Mouse (Mus musculus): Measurements from ENCODE around the gene Lrrc8a.

The Lrrc8a gene

GRCm38 (mm10) chr2:30243391-30243790 is 5.9 kb downstream of the Lrrc8a start:
- Histone ChIP-seq H3K9me3 (ENCODE audit: low read length) (no peaks in the 10 kb centered on the region), H3K4me3 (replicated peaks; ENCODE audit: low read length) (0 out of 2 replicates have a peak overlapping the region, but pooled peaks have one; percentile 21), H3K27me3 (ENCODE audit: insufficient read depth, low read length) (no peaks in the 10 kb centered on the region), H3K4me1 (replicated peaks; ENCODE audit: low read depth, low read length) (peaks cover 88% of the 10 kb centered on the region), H3K36me3 (ENCODE audit: insufficient read depth, low read length) (peaks cover 55% of the 10 kb centered on the region)
- no peak for TF ChIP-seq POU5F1 (IDR thresholded peaks at IDR 0.05; ENCODE audit: borderline replicate concordance, low read length)
- no peak for TF ChIP-seq CTCF (conservative IDR thresholded peaks at IDR 0.05; ENCODE audit: low read length)
- no peak for TF ChIP-seq NANOG (IDR thresholded peaks at IDR 0.05; ENCODE audit: borderline replicate concordance, low read length)

- Histone ChIP-seq H3K9me3 (ENCODE audit: low read length) (no peaks in the 10 kb centered on the region), H3K4me1 (replicated peaks; ENCODE audit: low read depth, low read length) (peaks cover 85% of the 10 kb centered on the region), H3K27me3 (ENCODE audit: insufficient read depth, low read length) (no peaks in the 10 kb centered on the region), H3K4me3 (replicated peaks; ENCODE audit: low read length) (no peak overlapping the region), H3K36me3 (ENCODE audit: insufficient read depth, low read length) (peaks cover 62% of the 10 kb centered on the region)
- no peak for TF ChIP-seq NANOG (IDR thresholded peaks at IDR 0.05; ENCODE audit: borderline replicate concordance, low read length)
- no peak for TF ChIP-seq POU5F1 (IDR thresholded peaks at IDR 0.05; ENCODE audit: borderline replicate concordance, low read length)
- TF ChIP-seq CTCF (conservative IDR thresholded peaks at IDR 0.05; ENCODE audit: low read length) = no peak
These were observed 7.2 kb downstream of the Lrrc8a start for GRCm38 (mm10) chr2:30244595-30245178.

GRCm38 (mm10) chr2:30247036-30247435 is 9.5 kb downstream of the Lrrc8a start:
- no peak overlapping the region for H3K4me3 ChIP-seq (replicated peaks; ENCODE audit: low read length)
- no peak for TF ChIP-seq POU5F1 (IDR thresholded peaks at IDR 0.05; ENCODE audit: borderline replicate concordance, low read length)
- no peak for TF ChIP-seq NANOG (IDR thresholded peaks at IDR 0.05; ENCODE audit: borderline replicate concordance, low read length)
- TF ChIP-seq CTCF (conservative IDR thresholded peaks at IDR 0.05; ENCODE audit: low read length) = no peak
- peaks cover 41% of the 10 kb centered on the region for H3K36me3 ChIP-seq (ENCODE audit: insufficient read depth, low read length)
- H3K4me1 ChIP-seq (replicated peaks; ENCODE audit: low read depth, low read length) = peaks cover 85% of the 10 kb centered on the region
- H3K9me3 ChIP-seq (ENCODE audit: low read length) = no peaks in the 10 kb centered on the region
- no peaks in the 10 kb centered on the region for H3K27me3 ChIP-seq (ENCODE audit: insufficient read depth, low read length)

- H3K27me3 ChIP-seq (ENCODE audit: insufficient read depth, low read length) = no peaks in the 10 kb centered on the region
- no peak overlapping the region for H3K4me3 ChIP-seq (replicated peaks; ENCODE audit: low read length)
- H3K4me1 ChIP-seq (replicated peaks; ENCODE audit: low read depth, low read length) = peaks cover 85% of the 10 kb centered on the region
- TF ChIP-seq POU5F1 (IDR thresholded peaks at IDR 0.05; ENCODE audit: borderline replicate concordance, low read length) = no peak
- no peak for TF ChIP-seq CTCF (conservative IDR thresholded peaks at IDR 0.05; ENCODE audit: low read length)
- no peak for TF ChIP-seq NANOG (IDR thresholded peaks at IDR 0.05; ENCODE audit: borderline replicate concordance, low read length)
- H3K9me3 ChIP-seq (ENCODE audit: low read length) = no peaks in the 10 kb centered on the region
- H3K36me3 ChIP-seq (ENCODE audit: insufficient read depth, low read length) = peaks cover 41% of the 10 kb centered on the region
These were observed 10.2 kb downstream of the Lrrc8a start for GRCm38 (mm10) chr2:30247681-30248080.

GRCm38 (mm10) chr2:30249182-30249581 is 11.7 kb downstream of the Lrrc8a start:
- H3K9me3 ChIP-seq (ENCODE audit: low read length) = no peaks in the 10 kb centered on the region
- TF ChIP-seq POU5F1 (IDR thresholded peaks at IDR 0.05; ENCODE audit: borderline replicate concordance, low read length) (no peak), CTCF (conservative IDR thresholded peaks at IDR 0.05; ENCODE audit: low read length) (no peak)

GRCm38 (mm10) chr2:30250166-30251128 is 12.9 kb downstream of the Lrrc8a start:
- Histone ChIP-seq H3K36me3 (ENCODE audit: insufficient read depth, low read length) (peaks cover 36% of the 10 kb centered on the region), H3K4me1 (replicated peaks; ENCODE audit: low read depth, low read length) (peaks cover 75% of the 10 kb centered on the region), H3K4me3 (replicated peaks; ENCODE audit: low read length) (peak overlapping the region; percentile 39; the same call in 1 of the 2 replicates), H3K27me3 (ENCODE audit: insufficient read depth, low read length) (no peaks in the 10 kb centered on the region), H3K9me3 (ENCODE audit: low read length) (no peaks in the 10 kb centered on the region)
- TF ChIP-seq POU5F1 (IDR thresholded peaks at IDR 0.05; ENCODE audit: borderline replicate concordance, low read length) (no peak), CTCF (conservative IDR thresholded peaks at IDR 0.05; ENCODE audit: low read length) (no peak), NANOG (IDR thresholded peaks at IDR 0.05; ENCODE audit: borderline replicate concordance, low read length) (no peak)

More at GRCm38 (mm10) chr2:30249182-30249581, 11.7 kb downstream of the Lrrc8a start:
- Histone ChIP-seq H3K4me1 (replicated peaks; ENCODE audit: low read depth, low read length) (peaks cover 85% of the 10 kb centered on the region), H3K27me3 (ENCODE audit: insufficient read depth, low read length) (no peaks in the 10 kb centered on the region), H3K4me3 (replicated peaks; ENCODE audit: low read length) (no peak overlapping the region), H3K36me3 (ENCODE audit: insufficient read depth, low read length) (peaks cover 35% of the 10 kb centered on the region)

GRCm38 (mm10) chr2:30251417-30252104 is 14.0 kb downstream of the Lrrc8a start:
- Histone ChIP-seq H3K27me3 (ENCODE audit: insufficient read depth, low read length) (no peaks in the 10 kb centered on the region), H3K36me3 (ENCODE audit: insufficient read depth, low read length) (peaks cover 45% of the 10 kb centered on the region), H3K4me1 (replicated peaks; ENCODE audit: low read depth, low read length) (peaks cover 78% of the 10 kb centered on the region), H3K9me3 (ENCODE audit: low read length) (no peaks in the 10 kb centered on the region), H3K4me3 (replicated peaks; ENCODE audit: low read length) (peak overlapping the region; percentile 39; the same call in 1 of the 2 replicates)
- no peak for TF ChIP-seq POU5F1 (IDR thresholded peaks at IDR 0.05; ENCODE audit: borderline replicate concordance, low read length)
- no peak for TF ChIP-seq CTCF (conservative IDR thresholded peaks at IDR 0.05; ENCODE audit: low read length)
- TF ChIP-seq NANOG (IDR thresholded peaks at IDR 0.05; ENCODE audit: borderline replicate concordance, low read length) = no peak

GRCm38 (mm10) chr2:30252521-30252920 is 15.0 kb downstream of the Lrrc8a start:
- H3K4me1 ChIP-seq (replicated peaks; ENCODE audit: low read depth, low read length) = peaks cover 81% of the 10 kb centered on the region
- peaks cover 55% of the 10 kb centered on the region for H3K36me3 ChIP-seq (ENCODE audit: insufficient read depth, low read length)
- H3K4me3 ChIP-seq (replicated peaks; ENCODE audit: low read length) = peak overlapping the region; percentile 45
- TF ChIP-seq CTCF (conservative IDR thresholded peaks at IDR 0.05; ENCODE audit: low read length) = no peak
- TF ChIP-seq NANOG (IDR thresholded peaks at IDR 0.05; ENCODE audit: borderline replicate concordance, low read length) = no peak
- TF ChIP-seq POU5F1 (IDR thresholded peaks at IDR 0.05; ENCODE audit: borderline replicate concordance, low read length) = no peak
- H3K27me3 ChIP-seq (ENCODE audit: insufficient read depth, low read length) = no peaks in the 10 kb centered on the region
- no peaks in the 10 kb centered on the region for H3K9me3 ChIP-seq (ENCODE audit: low read length)

Measured in E14TG2a.4 (cell line).